In genomic region chr11:53548036-53548605, GRCm38 (mm10) we compare ENCODE assay signal across 25 mouse cellular contexts. TPM values are rescaled to one million over a fixed set of nuclear protein-coding genes. Genes with fewer than 3 reads are reported as not detected.
DNase-seq lines count a peak whose midpoint lies in the region; ATAC-seq and TF ChIP-seq lines count a peak whose summit lies in the region.
"Had no signal": no experiment of that assay in that cellular context is flagged by ENCODE, and none has a peak within 500 bp of the region (broad histone marks: within the 10 kb centered on the region; RNA-seq: fewer than 3 reads in every experiment).

No protein-coding gene starts in this region.

- no peaks in the 10 kb centered on the region for H3K36me3 ChIP-seq in heart, embryonic 11.5 days (ENCODE audit: control insufficient read depth, insufficient read depth, low read length)
- H3K36me3 ChIP-seq in myocyte (ENCODE audit: control insufficient read depth, insufficient read depth), result peaks cover 5% of the 10 kb centered on the region
- H3K36me3 ChIP-seq: heart, embryonic 15.5 days; limb, embryonic 12.5 days; midbrain, embryonic 10.5 days; midbrain, embryonic 15.5 days had no signal

- peaks cover 6% of the 10 kb centered on the region for H3K4me1 ChIP-seq in heart, embryonic 11.5 days (ENCODE audit: control insufficient read depth, insufficient read depth, low read length)
- H3K4me1 ChIP-seq: midbrain, embryonic 15.5 days had no signal

- H3K27ac ChIP-seq in heart, embryonic 11.5 days (ENCODE audit: low read depth, low read length), result no peak overlapping the region
- H3K27ac ChIP-seq: heart, adult 2 months; heart, embryonic 15.5 days; layer of hippocampus, adult 2 months; left cerebral cortex, adult 2 months; limb, embryonic 12.5 days; midbrain, embryonic 10.5 days; midbrain, embryonic 15.5 days had no signal

- H3K79me2 ChIP-seq in myocyte (ENCODE audit: control insufficient read depth, insufficient read depth), result no peaks in the 10 kb centered on the region

- no peak for ATAC-seq in heart, embryonic 11.5 days (replicated peaks; ENCODE audit: insufficient number of reproducible peaks, low FRiP score, low TSS enrichment)
- ATAC-seq: forebrain, embryonic 14.5 days; hindbrain, embryonic 16.5 days; midbrain, embryonic 15.5 days; Patski had no signal

- H3K4me2 ChIP-seq in heart, embryonic 11.5 days, result no peak overlapping the region
- H3K4me2 ChIP-seq in myocyte (ENCODE audit: low read depth), result no peak overlapping the region
- H3K4me2 ChIP-seq: heart, embryonic 15.5 days; limb, embryonic 12.5 days; midbrain, embryonic 15.5 days had no signal

- WGBS in heart, embryonic 11.5 days (ENCODE audit: insufficient replicate concordance), result 78% methylated on average over 19 of the region's 19 CpGs

- no peak overlapping the region for H3K4me3 ChIP-seq in heart, embryonic 11.5 days (ENCODE audit: low read depth, low read length)
- H3K4me3 ChIP-seq in myocyte, result no peak overlapping the region
- H3K4me3 ChIP-seq: heart, adult 2 months; heart, embryonic 15.5 days; layer of hippocampus, adult 2 months; left cerebral cortex, adult 2 months; limb, embryonic 12.5 days; midbrain, embryonic 10.5 days; midbrain, embryonic 15.5 days had no signal

- no peaks in the 10 kb centered on the region; the same call in 1 of the 2 replicates for H3K9me3 ChIP-seq in heart, embryonic 11.5 days (replicated peaks; ENCODE audit: control insufficient read depth, low read length)
- H3K9me3 ChIP-seq: heart, embryonic 15.5 days; limb, embryonic 12.5 days; midbrain, embryonic 10.5 days; midbrain, embryonic 15.5 days had no signal

- TF ChIP-seq POLR2A in myocyte (IDR thresholded peaks at IDR 0.05; ENCODE audit: insufficient read length, low read depth), result no peak

- H3K9ac ChIP-seq in heart, embryonic 11.5 days (ENCODE audit: low read depth, low read length), result no peak overlapping the region
- H3K9ac ChIP-seq: heart, embryonic 15.5 days; limb, embryonic 12.5 days; midbrain, embryonic 15.5 days had no signal

- H3ac ChIP-seq in myocyte (ENCODE audit: control insufficient read depth, insufficient read length), result no peak overlapping the region

- peak; percentile 46 to 71 for DNase-seq in adrenal gland, adult (ENCODE audit: inconsistent age in 2 of 2, low spot score in 1 of 2)
- DNase-seq in adrenal gland, postnatal 4 days (ENCODE audit: low spot score in 2 of 2), result no peak
- DNase-seq in heart, adult 11 months, result peak; percentile 83
- peak; percentile 42 for DNase-seq in testis, postnatal 10 days (ENCODE audit: low spot score)
- no peak for DNase-seq in testis, postnatal 14 days (ENCODE audit: low spot score)
- no peak for DNase-seq in gastrocnemius, adult 18-20 months (ENCODE audit: low spot score)
- DNase-seq: cerebellum, adult 2 months; gastrocnemius, postnatal 25 days; heart, adult 2 months; kidney, adult 18-20 months; kidney, postnatal 36 days; right cerebral cortex, adult 18-20 months; thymus, postnatal 14 days had no signal

- no peaks in the 10 kb centered on the region for H3K27me3 ChIP-seq in heart, embryonic 11.5 days (ENCODE audit: control insufficient read depth, insufficient read depth, low read length)
- no peaks in the 10 kb centered on the region for H3K27me3 ChIP-seq in myocyte (ENCODE audit: control insufficient read depth, insufficient read depth, insufficient read length)
- H3K27me3 ChIP-seq: CH12.LX; heart, embryonic 15.5 days; limb, embryonic 12.5 days; midbrain, embryonic 15.5 days; Patski had no signal

TF ChIP-seq in myocyte, 11 proteins besides CTCF, POLR2A, EP300 and RAD21:
- TF ChIP-seq SRF (IDR thresholded peaks at IDR 0.05; ENCODE audit: control insufficient read depth, insufficient read length, low read depth) (no peak), TCF3 (IDR thresholded peaks at IDR 0.05; ENCODE audit: insufficient read length, low read depth) (peak; percentile 46), E2F4 (IDR thresholded peaks at IDR 0.05; ENCODE audit: insufficient read depth) (no peak), MAX (IDR thresholded peaks at IDR 0.05; ENCODE audit: low read depth) (no peak), REST (IDR thresholded peaks at IDR 0.05; ENCODE audit: insufficient read depth, insufficient read length) (no peak), TCF12 (IDR thresholded peaks at IDR 0.05; ENCODE audit: insufficient read depth, poor library complexity, severe bottlenecking) (no peak), MYOG (IDR thresholded peaks at IDR 0.05; ENCODE audit: control insufficient read depth in 1 of 3, insufficient read depth in 1 of 3, insufficient read length in 2 of 3, low read depth in 2 of 3) (peak; percentile 66 to 93 (median 89)), USF1 (IDR thresholded peaks at IDR 0.05; ENCODE audit: low read depth) (no peak), MYOD1 (IDR thresholded peaks at IDR 0.05; ENCODE audit: control insufficient read depth in 1 of 3, insufficient read length in 2 of 3, low read depth in 2 of 3) (peak in 2 of 3 experiments; percentile 80 to 85), POLR2AphosphoS2 (IDR thresholded peaks at IDR 0.05; ENCODE audit: insufficient read length, low read depth) (peak; percentile 14), CEBPB (IDR thresholded peaks at IDR 0.05; ENCODE audit: insufficient read depth, poor library complexity, severe bottlenecking) (no peak)

RNA-seq across cellular contexts. Expression of gene Kif3a, which starts 19.1 kb away (rescaled TPM):
- 10 to 100 TPM; 27.5 to 30.1 TPM for total RNA-seq in adrenal gland, postnatal 4 days (2021)
- 31.9 and 38.6 TPM in 2 replicates for polyA plus RNA-seq in heart, embryonic 11.5 days (2014; fragmentation: Nextera tagmentation; extraction: Ambion mirVana)
- 13.6 TPM for polyA plus RNA-seq in myocyte (2012; fragmentation: generic; extraction: Trizol)
- 1 to 10 TPM; 4.5 to 5.0 TPM for total RNA-seq in gastrocnemius, adult 18-20 months (2021)

RNA-seq across cellular contexts. Expression of gene Sept8, which starts 29.1 kb away (rescaled TPM):
- 10 to 100 TPM; 60.4 to 65.7 TPM for total RNA-seq in adrenal gland, postnatal 4 days (2021)
- polyA plus RNA-seq in heart, embryonic 11.5 days (2014; fragmentation: Nextera tagmentation; extraction: Ambion mirVana), result 18.8 and 21.4 TPM in 2 replicates
- polyA plus RNA-seq in myocyte (2012; fragmentation: generic; extraction: Trizol), result 92.4 TPM
- total RNA-seq in gastrocnemius, adult 18-20 months (2021), result 10 to 100 TPM in 1 of 2 experiments, 1 to 10 TPM in 1; 8.4 to 10.3 TPM

Comparison
In these comparisons a context has a peak if more than half of its experiments do, and no peak if none do; other contexts are left out.
1. DNase-seq: peak in adrenal gland, adult (2 of 2), heart, adult 11 months (single experiment) and testis, postnatal 10 days (single experiment); none in adrenal gland, postnatal 4 days (0 of 2), testis, postnatal 14 days (single experiment) and gastrocnemius, adult 18-20 months (single experiment).
2. RNA of gene Kif3a, which starts 19.1 kb away (total RNA-seq): 27.5 to 30.1 TPM in adrenal gland, postnatal 4 days; 4.5 to 5.0 TPM in gastrocnemius, adult 18-20 months; every median in the first group is over 4 times any median in the second.
3. RNA of gene Sept8, which starts 29.1 kb away (total RNA-seq): 60.4 to 65.7 TPM in adrenal gland, postnatal 4 days; 8.4 to 10.3 TPM in gastrocnemius, adult 18-20 months; every median in the first group is over 4 times any median in the second.